Mouse (Mus musculus): ENCODE data around the gene Nelfe. TPM values are rescaled to one million over a fixed set of nuclear protein-coding genes. Genes with fewer than 3 reads are reported as not detected.

Gene Nelfe
- total and polyA plus RNA-seq, 3 experiments: 40.4 to 284 (median 86.9) TPM

DNA sequence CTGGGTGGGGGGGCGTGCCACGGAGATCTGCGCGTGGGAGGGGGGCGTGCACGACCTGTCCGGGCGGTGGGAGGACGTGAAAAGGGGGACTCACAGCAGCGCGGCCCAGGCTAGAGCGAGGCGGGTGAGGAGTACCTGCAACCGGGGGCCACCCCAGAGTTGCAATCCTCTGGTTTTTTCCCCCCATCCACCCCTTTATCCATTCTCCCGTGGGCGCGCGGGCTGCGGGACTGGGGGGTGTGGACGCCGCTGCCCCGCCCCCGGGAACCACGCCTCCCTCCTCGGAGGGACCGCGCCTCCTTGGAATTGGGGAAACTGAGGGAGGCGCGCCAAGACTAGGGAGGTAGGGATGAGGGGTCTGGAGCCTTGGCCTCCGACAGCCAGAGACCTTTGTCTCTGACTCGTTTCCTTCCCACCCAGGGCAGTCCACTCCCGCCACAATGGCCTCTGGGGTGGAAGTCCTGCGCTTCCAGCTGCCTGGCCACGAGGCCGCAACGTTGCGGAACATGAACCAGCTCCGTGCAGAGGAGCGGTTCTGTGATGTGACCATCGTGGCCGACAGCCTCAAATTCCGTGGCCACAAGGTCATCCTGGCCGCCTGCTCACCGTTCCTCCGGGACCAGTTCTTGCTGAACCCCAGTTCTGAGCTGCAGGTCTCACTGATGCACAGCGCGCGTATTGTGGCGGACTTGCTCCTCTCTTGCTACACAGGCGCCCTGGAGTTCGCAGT lies 44.8 kb downstream of the Nelfe start:
- H3K9me3 ChIP-seq (replicated peaks): no peaks in the 10 kb centered on the region; the same call in 1 of the 2 replicates
- no peak for ATAC-seq (ENCODE audit: extremely low read depth, insufficient number of reproducible peaks, low FRiP score, poor library complexity, severe bottlenecking)

DNA sequence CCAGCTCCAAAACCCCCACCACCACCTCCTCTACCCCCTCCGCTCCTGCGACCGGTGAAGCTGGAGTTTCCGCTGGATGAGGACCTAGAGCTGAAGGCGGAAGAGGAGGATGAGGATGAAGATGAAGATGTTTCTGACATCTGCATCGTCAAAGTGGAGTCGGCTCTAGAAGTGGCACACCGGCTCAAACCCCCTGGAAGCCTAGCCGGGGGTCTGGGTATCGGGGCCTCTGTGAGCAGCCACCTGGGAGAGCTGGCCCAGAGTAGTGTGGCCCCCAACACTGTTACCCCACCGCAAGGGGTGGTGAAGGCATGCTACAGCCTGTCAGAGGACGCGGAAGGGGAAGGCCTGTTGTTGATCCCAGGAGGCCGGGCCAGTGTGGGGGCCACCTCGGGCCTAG lies 45.5 kb downstream of the Nelfe start:
- no peak for DNase-seq (ENCODE audit: low spot score)
- no peak for TF ChIP-seq CTCF (IDR thresholded peaks at IDR 0.05; ENCODE audit: low read depth, low read length)
- TF ChIP-seq GATA1 (IDR thresholded peaks at IDR 0.05; ENCODE audit: borderline replicate concordance, low read length): no peak
- no peak for TF ChIP-seq TAL1 (conservative IDR thresholded peaks at IDR 0.05; ENCODE audit: low read depth, low read length)
- no peak for TF ChIP-seq POLR2AphosphoS5 (IDR thresholded peaks at IDR 0.05; ENCODE audit: insufficient replicate concordance, low read depth, low read length)
- no peak for TF ChIP-seq GATA2 (IDR thresholded peaks at IDR 0.05; ENCODE audit: borderline replicate concordance, low read depth, low read length)

More for the DNA sequence above, 44.8 kb downstream of the Nelfe start:
- no peak for DNase-seq (ENCODE audit: low spot score)
- Histone ChIP-seq H3K27me3 (ENCODE audit: insufficient read depth, low read length) (no peaks in the 10 kb centered on the region), H3K4me3 (ENCODE audit: low read depth, low read length) (peak overlapping the region; percentile 81), H3K4me1 (ENCODE audit: insufficient read depth, low read depth, low read length) (peaks cover 57% of the 10 kb centered on the region), H3K36me3 (replicated peaks) (peaks cover 20% of the 10 kb centered on the region)
- TF ChIP-seq GATA2 (IDR thresholded peaks at IDR 0.05; ENCODE audit: borderline replicate concordance, low read depth, low read length): no peak
- TF ChIP-seq POLR2AphosphoS5 (IDR thresholded peaks at IDR 0.05; ENCODE audit: insufficient replicate concordance, low read depth, low read length): no peak

DNA sequence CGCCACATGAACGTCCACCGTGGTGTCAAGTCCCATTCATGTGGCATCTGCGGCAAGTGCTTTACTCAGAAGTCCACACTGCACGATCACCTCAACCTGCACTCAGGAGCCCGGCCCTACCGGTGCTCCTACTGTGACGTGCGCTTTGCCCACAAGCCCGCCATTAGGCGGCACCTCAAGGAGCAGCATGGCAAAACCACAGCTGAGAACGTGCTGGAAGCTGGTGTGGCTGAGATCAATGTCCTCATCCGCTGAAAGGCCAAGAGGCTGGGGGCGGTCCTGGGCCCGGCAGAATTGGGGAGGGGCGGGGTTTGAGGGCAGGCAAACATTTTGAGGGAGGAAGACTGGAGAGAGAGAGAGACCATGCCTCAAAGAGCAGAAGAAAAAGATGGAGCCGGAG lies 46.2 kb downstream of the Nelfe start:
- Histone ChIP-seq H3K4me1 (ENCODE audit: insufficient read depth, low read depth, low read length) (peaks cover 55% of the 10 kb centered on the region), H3K36me3 (replicated peaks) (peaks cover 24% of the 10 kb centered on the region), H3K27me3 (ENCODE audit: insufficient read depth, low read length) (no peaks in the 10 kb centered on the region), H3K9me3 (replicated peaks) (no peaks in the 10 kb centered on the region; the same call in 1 of the 2 replicates), H3K4me3 (ENCODE audit: low read depth, low read length) (peak overlapping the region; percentile 43; the same call in 1 of the 2 replicates)
- DNase-seq (ENCODE audit: low spot score): no peak
- TF ChIP-seq GATA1 (IDR thresholded peaks at IDR 0.05; ENCODE audit: borderline replicate concordance, low read length): no peak
- no peak for ATAC-seq (ENCODE audit: extremely low read depth, insufficient number of reproducible peaks, low FRiP score, poor library complexity, severe bottlenecking)

More for the DNA sequence above, 45.5 kb downstream of the Nelfe start:
- Histone ChIP-seq H3K4me3 (ENCODE audit: low read depth, low read length) (peak overlapping the region; percentile 81; the same call in 1 of the 2 replicates), H3K4me1 (ENCODE audit: insufficient read depth, low read depth, low read length) (peaks cover 56% of the 10 kb centered on the region), H3K27me3 (ENCODE audit: insufficient read depth, low read length) (no peaks in the 10 kb centered on the region), H3K36me3 (replicated peaks) (peaks cover 20% of the 10 kb centered on the region), H3K9me3 (replicated peaks) (no peaks in the 10 kb centered on the region; the same call in 1 of the 2 replicates)
- no peak for ATAC-seq (ENCODE audit: extremely low read depth, insufficient number of reproducible peaks, low FRiP score, poor library complexity, severe bottlenecking)

DNA sequence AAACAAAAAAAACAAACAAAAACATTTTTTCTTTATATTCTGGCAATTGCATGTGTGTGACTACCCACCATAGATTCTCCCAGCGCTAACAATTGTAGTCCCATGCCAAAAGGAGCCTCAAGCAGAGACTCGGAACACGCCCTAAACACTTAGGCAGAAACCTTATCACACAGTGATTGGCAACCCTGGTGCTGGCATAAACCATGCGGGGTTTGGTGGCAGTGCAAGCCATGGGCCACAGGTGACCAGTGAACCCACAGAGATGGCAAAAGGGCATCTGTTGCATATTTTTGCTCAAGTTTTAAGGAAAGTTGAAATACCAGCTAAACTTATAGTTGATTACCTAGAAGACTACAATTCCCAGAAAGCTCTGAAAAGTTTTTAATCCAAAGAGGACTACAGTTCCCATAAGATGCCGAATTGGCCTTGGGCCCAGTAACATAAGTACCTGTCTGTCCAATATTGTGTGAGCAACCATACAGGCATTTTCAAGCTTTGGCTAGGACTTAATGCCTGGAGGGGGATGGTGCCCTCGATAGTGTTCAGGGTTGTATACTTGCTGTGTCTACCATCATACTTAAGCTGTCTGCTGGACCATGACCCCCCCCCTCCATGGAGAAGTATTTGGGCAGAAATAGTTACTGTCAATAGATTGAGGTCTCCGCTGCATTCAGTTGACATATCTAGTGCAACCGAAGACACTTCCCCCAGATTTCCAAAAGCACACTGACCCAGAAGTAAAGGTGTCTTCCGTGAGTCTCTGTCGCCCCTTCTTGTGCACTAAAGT lies 47.4 kb downstream of the Nelfe start:
- DNase-seq (ENCODE audit: low spot score): no peak
- H3K4me3 ChIP-seq (ENCODE audit: low read depth, low read length): peak overlapping the region; percentile 91
- no peak for ATAC-seq (ENCODE audit: extremely low read depth, insufficient number of reproducible peaks, low FRiP score, poor library complexity, severe bottlenecking)
- H3K36me3 ChIP-seq (replicated peaks): peaks cover 34% of the 10 kb centered on the region
- H3K27me3 ChIP-seq (ENCODE audit: insufficient read depth, low read length): no peaks in the 10 kb centered on the region
- H3K4me1 ChIP-seq (ENCODE audit: insufficient read depth, low read depth, low read length): peaks cover 55% of the 10 kb centered on the region
- no peaks in the 10 kb centered on the region; the same call in 1 of the 2 replicates for H3K9me3 ChIP-seq (replicated peaks)
- TF ChIP-seq POLR2AphosphoS5 (IDR thresholded peaks at IDR 0.05; ENCODE audit: insufficient replicate concordance, low read depth, low read length): 0 out of 2 replicates have a peak, but pooled peaks have one; percentile 2
- no peak for TF ChIP-seq GATA1 (IDR thresholded peaks at IDR 0.05; ENCODE audit: borderline replicate concordance, low read length)
- TF ChIP-seq TAL1 (conservative IDR thresholded peaks at IDR 0.05; ENCODE audit: low read depth, low read length): no peak
- TF ChIP-seq GATA2 (IDR thresholded peaks at IDR 0.05; ENCODE audit: borderline replicate concordance, low read depth, low read length): no peak
- no peak for TF ChIP-seq CTCF (IDR thresholded peaks at IDR 0.05; ENCODE audit: low read depth, low read length)

DNA sequence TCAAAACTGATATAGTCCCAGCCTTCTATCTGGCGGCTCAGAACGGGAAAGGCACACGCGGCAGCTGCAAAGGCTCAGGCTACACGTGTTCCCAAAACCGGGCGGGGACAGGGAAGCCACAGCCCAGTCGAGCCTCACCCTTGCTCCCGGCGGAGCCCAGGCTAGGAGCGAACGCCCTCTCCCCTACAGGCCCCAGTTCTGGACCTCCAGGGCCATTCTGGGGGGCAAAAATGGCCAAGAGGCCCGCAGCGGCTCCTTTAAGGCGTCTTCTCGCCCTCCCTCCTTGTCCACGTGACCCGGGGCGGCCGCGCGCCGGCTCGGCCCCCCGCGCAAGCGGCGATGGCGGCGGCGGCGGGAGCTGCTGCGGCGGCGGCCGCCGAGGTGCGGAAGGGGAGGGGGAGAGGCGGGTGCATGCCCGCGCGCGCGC lies 48.0 kb downstream of the Nelfe start, which contains the start of the genes C2 and Ehmt2:
TSS of gene C2 (minus strand) at position 106 of the 427 bp plus-strand sequence.
TSS of gene Ehmt2 (plus strand) at position 310 of the 427 bp plus-strand sequence.
- Histone ChIP-seq H3K9me3 (replicated peaks) (no peaks in the 10 kb centered on the region; the same call in 1 of the 2 replicates), H3K27me3 (ENCODE audit: insufficient read depth, low read length) (no peaks in the 10 kb centered on the region), H3K4me3 (ENCODE audit: low read depth, low read length) (peak within 1 kb of the TSS; percentile 91), H3K4me1 (ENCODE audit: insufficient read depth, low read depth, low read length) (peaks cover 57% of the 10 kb centered on the region), H3K36me3 (replicated peaks) (peaks cover 40% of the 10 kb centered on the region)
- TF ChIP-seq GATA2 (IDR thresholded peaks at IDR 0.05; ENCODE audit: borderline replicate concordance, low read depth, low read length) (no peak), CTCF (IDR thresholded peaks at IDR 0.05; ENCODE audit: low read depth, low read length) (no peak), POLR2AphosphoS5 (IDR thresholded peaks at IDR 0.05; ENCODE audit: insufficient replicate concordance, low read depth, low read length) (no peak), GATA1 (IDR thresholded peaks at IDR 0.05; ENCODE audit: borderline replicate concordance, low read length) (no peak), TAL1 (conservative IDR thresholded peaks at IDR 0.05; ENCODE audit: low read depth, low read length) (no peak)
- ATAC-seq (ENCODE audit: extremely low read depth, insufficient number of reproducible peaks, low FRiP score, poor library complexity, severe bottlenecking) (no peak; the same call in 1 of the 2 replicates), DNase-seq (ENCODE audit: low spot score) (peak; percentile 76)

DNA sequence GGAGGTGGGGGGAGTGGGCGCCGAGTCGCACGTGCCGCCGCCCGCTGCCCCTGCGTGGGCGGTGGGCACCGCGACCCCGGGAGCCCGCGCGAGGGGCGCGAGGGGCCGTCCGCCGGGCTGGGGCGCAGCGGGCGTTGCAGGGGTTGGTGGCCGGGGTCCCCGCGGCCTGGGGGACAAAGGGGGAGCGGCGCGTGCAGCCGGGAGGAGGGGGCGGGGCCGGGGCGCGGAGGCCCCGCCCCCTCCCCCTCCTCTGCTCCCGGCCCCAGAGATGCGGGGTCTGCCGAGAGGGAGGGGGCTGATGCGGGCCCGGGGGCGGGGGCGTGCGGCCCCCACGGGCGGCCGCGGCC lies 48.5 kb downstream of the Nelfe start:
- Histone ChIP-seq H3K9me3 (replicated peaks) (no peaks in the 10 kb centered on the region; the same call in 1 of the 2 replicates), H3K4me3 (ENCODE audit: low read depth, low read length) (peak overlapping the region; percentile 91), H3K27me3 (ENCODE audit: insufficient read depth, low read length) (no peaks in the 10 kb centered on the region), H3K4me1 (ENCODE audit: insufficient read depth, low read depth, low read length) (peaks cover 60% of the 10 kb centered on the region), H3K36me3 (replicated peaks) (peaks cover 45% of the 10 kb centered on the region)
- TF ChIP-seq TAL1 (conservative IDR thresholded peaks at IDR 0.05; ENCODE audit: low read depth, low read length) (no peak), CTCF (IDR thresholded peaks at IDR 0.05; ENCODE audit: low read depth, low read length) (no peak), POLR2AphosphoS5 (IDR thresholded peaks at IDR 0.05; ENCODE audit: insufficient replicate concordance, low read depth, low read length) (no peak), GATA1 (IDR thresholded peaks at IDR 0.05; ENCODE audit: borderline replicate concordance, low read length) (no peak), GATA2 (IDR thresholded peaks at IDR 0.05; ENCODE audit: borderline replicate concordance, low read depth, low read length) (no peak)
- ATAC-seq (ENCODE audit: extremely low read depth, insufficient number of reproducible peaks, low FRiP score, poor library complexity, severe bottlenecking) (no peak), DNase-seq (ENCODE audit: low spot score) (peak; percentile 67)
